Mouse (Mus musculus): ENCODE data around the gene Mrps18a. TPM values are rescaled to one million over a fixed set of nuclear protein-coding genes. Genes with fewer than 3 reads are reported as not detected.

The Mrps18a gene
- polyA plus RNA-seq, 1 experiment from 2014 or later: 141 TPM

DNA sequence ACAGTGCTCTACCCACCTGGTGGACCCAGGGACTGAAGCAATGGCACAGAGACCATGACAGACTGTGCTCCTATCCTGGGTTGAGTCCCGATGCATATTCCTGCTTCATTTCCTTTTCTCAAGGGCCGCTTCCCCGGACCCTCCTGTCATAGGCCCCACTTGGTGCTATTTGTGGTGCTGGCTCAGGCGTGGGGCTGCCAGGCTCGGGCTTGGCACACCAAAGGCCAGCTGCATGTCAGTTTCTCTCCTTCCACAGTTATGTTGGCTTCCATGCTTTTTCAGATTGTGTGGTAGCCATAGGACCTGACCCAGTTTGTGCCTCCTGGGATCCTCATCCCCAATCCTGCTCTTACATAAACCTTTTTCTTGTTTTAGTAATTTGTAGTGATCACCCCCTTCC, 58.0 kb downstream of the Mrps18a start:
- ATAC-seq (ENCODE audit: low FRiP score, low TSS enrichment) (0 out of 2 replicates have a peak, but pooled peaks have one; percentile 29), DNase-seq (no peak)
- Histone ChIP-seq H3K9me3 (ENCODE audit: control insufficient read depth, low read length) (no peaks in the 10 kb centered on the region), H3K9ac (replicated peaks; ENCODE audit: low read length) (no peak overlapping the region), H3K4me3 (replicated peaks; ENCODE audit: low read depth, low read length) (no peak overlapping the region), H3K4me2 (ENCODE audit: low read length) (no peak overlapping the region), H3K27me3 (ENCODE audit: control insufficient read depth, insufficient read depth, low read length) (no peaks in the 10 kb centered on the region), H3K36me3 (ENCODE audit: control insufficient read depth, insufficient read depth, low read length) (peaks cover 89% of the 10 kb centered on the region), H3K27ac (replicated peaks; ENCODE audit: low read depth, low read length) (no peak overlapping the region), H3K4me1 (ENCODE audit: control insufficient read depth, insufficient read depth, low read length) (no peaks in the 10 kb centered on the region)
- 93% methylated on average over 5 of the region's 5 CpGs for WGBS

DNA sequence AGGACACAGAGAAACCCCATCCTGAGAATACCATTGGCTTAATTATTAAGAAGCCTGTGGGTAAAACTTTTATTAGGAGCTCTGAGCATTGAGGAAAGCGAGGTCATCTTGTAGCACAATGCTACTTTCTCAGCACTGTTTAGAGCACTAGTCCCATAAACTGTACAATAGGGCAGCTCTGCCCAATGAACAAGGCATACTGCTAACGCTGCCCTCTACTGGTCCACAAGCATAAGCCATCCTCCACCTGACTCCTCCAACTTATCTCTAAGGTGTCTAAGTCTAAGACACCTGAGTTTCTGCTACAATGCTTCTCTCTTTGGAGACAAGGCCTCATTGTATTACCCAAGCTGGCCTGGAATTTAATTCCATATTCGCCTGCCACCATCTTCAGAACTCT, 59.8 kb downstream of the Mrps18a start:
- Histone ChIP-seq H3K4me2 (ENCODE audit: low read length) (no peak overlapping the region), H3K9me3 (ENCODE audit: control insufficient read depth, low read length) (no peaks in the 10 kb centered on the region), H3K9ac (replicated peaks; ENCODE audit: low read length) (no peak overlapping the region), H3K4me3 (replicated peaks; ENCODE audit: low read depth, low read length) (no peak overlapping the region), H3K27ac (replicated peaks; ENCODE audit: low read depth, low read length) (no peak overlapping the region), H3K4me1 (ENCODE audit: control insufficient read depth, insufficient read depth, low read length) (no peaks in the 10 kb centered on the region), H3K36me3 (ENCODE audit: control insufficient read depth, insufficient read depth, low read length) (peaks cover 75% of the 10 kb centered on the region), H3K27me3 (ENCODE audit: control insufficient read depth, insufficient read depth, low read length) (no peaks in the 10 kb centered on the region)
- 73% methylated on average over 3 of the region's 3 CpGs for WGBS
- ATAC-seq (ENCODE audit: low FRiP score, low TSS enrichment): no peak
- DNase-seq: peak; percentile 72

Other genes starting within 250 kb of the Mrps18a start
- gene Vegfa, start 78.6 kb upstream of the Mrps18a start, polyA plus RNA-seq (2014; fragmentation: Nextera tagmentation; extraction: Ambion mirVana): 4.3 and 5.5 TPM in 2 replicates
- gene Rsph9, start 33.2 kb downstream of the Mrps18a start, polyA plus RNA-seq (2014; fragmentation: Nextera tagmentation; extraction: Ambion mirVana): 38.8 and 58.1 TPM in 2 replicates
- gene Mad2l1bp, start 42.6 kb downstream of the Mrps18a start, polyA plus RNA-seq (2014; fragmentation: Nextera tagmentation; extraction: Ambion mirVana): 22.4 and 22.8 TPM in 2 replicates
- gene Gtpbp2, start 50.0 kb downstream of the Mrps18a start, polyA plus RNA-seq (2014; fragmentation: Nextera tagmentation; extraction: Ambion mirVana): 27.2 and 35.4 TPM in 2 replicates
- 5.9 and 6.3 TPM in 2 replicates for gene Polh, start 91.7 kb downstream of the Mrps18a start, polyA plus RNA-seq (2014; fragmentation: Nextera tagmentation; extraction: Ambion mirVana)
- 42.3 and 54.3 TPM in 2 replicates for gene Xpo5, start 91.8 kb downstream of the Mrps18a start, polyA plus RNA-seq (2014; fragmentation: Nextera tagmentation; extraction: Ambion mirVana)
- gene Polr1c, start 137.1 kb downstream of the Mrps18a start, polyA plus RNA-seq (2014; fragmentation: Nextera tagmentation; extraction: Ambion mirVana): 89.8 and 91.0 TPM in 2 replicates
- 86.7 and 90.0 TPM in 2 replicates for gene Yipf3, start 137.1 kb downstream of the Mrps18a start, polyA plus RNA-seq (2014; fragmentation: Nextera tagmentation; extraction: Ambion mirVana)
- gene Lrrc73, start 142.5 kb downstream of the Mrps18a start, polyA plus RNA-seq (2014; fragmentation: Nextera tagmentation; extraction: Ambion mirVana): 12.0 and 17.4 TPM in 2 replicates
- 23.5 and 24.1 TPM in 2 replicates for gene Tjap1, start 172.0 kb downstream of the Mrps18a start, polyA plus RNA-seq (2014; fragmentation: Nextera tagmentation; extraction: Ambion mirVana)
- 13.7 and 22.2 TPM in 2 replicates for gene Dlk2, start 186.4 kb downstream of the Mrps18a start, polyA plus RNA-seq (2014; fragmentation: Nextera tagmentation; extraction: Ambion mirVana)
- gene Abcc10, start 217.4 kb downstream of the Mrps18a start, polyA plus RNA-seq (2014; fragmentation: Nextera tagmentation; extraction: Ambion mirVana): 8.5 and 9.6 TPM in 2 replicates